Mouse (Mus musculus): ENCODE measurements around the gene Mdp1.

Gene Mdp1

GRCm38 (mm10) chr14:55643060-55643907, 17.0 kb downstream of the Mdp1 start, which contains the start of gene Tm9sf1:
Gene Tm9sf1 (minus strand): TSS chr14:55643806.
- DNase-seq (ENCODE audit: extremely low read depth, insufficient read length, low spot score): peak; percentile 96

GRCm38 (mm10) chr14:55642679-55643059, 17.6 kb downstream of the Mdp1 start:
- DNase-seq (ENCODE audit: extremely low read depth, insufficient read length, low spot score): no peak

GRCm38 (mm10) chr14:55641291-55641690, 19.0 kb downstream of the Mdp1 start:
- no peak for DNase-seq (ENCODE audit: extremely low read depth, insufficient read length, low spot score)

- DNase-seq (ENCODE audit: extremely low read depth, insufficient read length, low spot score): no peak
Measured at GRCm38 (mm10) chr14:55640816-55641215, 19.5 kb downstream of the Mdp1 start.

GRCm38 (mm10) chr14:55637795-55638194, 22.5 kb downstream of the Mdp1 start, which contains the start of gene Gm49378:
Gene Gm49378 (minus strand): TSS chr14:55637895.
- no peak for DNase-seq (ENCODE audit: extremely low read depth, insufficient read length, low spot score)

GRCm38 (mm10) chr14:55635523-55636007, 24.7 kb downstream of the Mdp1 start, which contains the start of gene Ipo4:
Gene Ipo4 (minus strand): TSS chr14:55635957.
- DNase-seq (ENCODE audit: extremely low read depth, insufficient read length, low spot score): peak; percentile 93

- no peak for DNase-seq (ENCODE audit: extremely low read depth, insufficient read length, low spot score)
Measured at GRCm38 (mm10) chr14:55634874-55635522, 25.3 kb downstream of the Mdp1 start.

- DNase-seq (ENCODE audit: extremely low read depth, insufficient read length, low spot score): no peak
Measured at GRCm38 (mm10) chr14:55629312-55629711, 31.0 kb downstream of the Mdp1 start.

- DNase-seq (ENCODE audit: extremely low read depth, insufficient read length, low spot score): no peak
Measured at GRCm38 (mm10) chr14:55628077-55628827, 32.1 kb downstream of the Mdp1 start.

- DNase-seq (ENCODE audit: extremely low read depth, insufficient read length, low spot score): no peak
Measured at GRCm38 (mm10) chr14:55618486-55619195, 41.7 kb downstream of the Mdp1 start.

GRCm38 (mm10) chr14:55617822-55618221, 42.5 kb downstream of the Mdp1 start, which contains the start of gene Rec8:
Gene Rec8 (plus strand): TSS chr14:55618037.
- no peak for DNase-seq (ENCODE audit: extremely low read depth, insufficient read length, low spot score)

GRCm38 (mm10) chr14:55616844-55617243, 43.5 kb downstream of the Mdp1 start:
- DNase-seq (ENCODE audit: extremely low read depth, insufficient read length, low spot score): no peak

GRCm38 (mm10) chr14:55615876-55616275, 44.4 kb downstream of the Mdp1 start:
- DNase-seq (ENCODE audit: extremely low read depth, insufficient read length, low spot score): no peak

GRCm38 (mm10) chr14:55614565-55615178, 45.6 kb downstream of the Mdp1 start:
- no peak for DNase-seq (ENCODE audit: extremely low read depth, insufficient read length, low spot score)

- no peak for DNase-seq (ENCODE audit: extremely low read depth, insufficient read length, low spot score)
Measured at GRCm38 (mm10) chr14:55613346-55613745, 47.0 kb downstream of the Mdp1 start.

GRCm38 (mm10) chr14:55608339-55608738, 52.0 kb downstream of the Mdp1 start:
- DNase-seq (ENCODE audit: extremely low read depth, insufficient read length, low spot score): no peak

Data from 3134 (cell line).